33 mouse cellular contexts compared by ENCODE assay signal in genomic region chr6:68252730-68253129, GRCm38 (mm10).
"Had no signal": no experiment of that assay in that cellular context is flagged by ENCODE, and none has a peak within 500 bp of the region (broad histone marks: within the 10 kb centered on the region; RNA-seq: fewer than 3 reads in every experiment).

No protein-coding gene starts in this region.

- H3K4me2 ChIP-seq: heart, embryonic 11.5 days; heart, embryonic 13.5 days; heart, embryonic 15.5 days; hindbrain, embryonic 12.5 days; hindbrain, embryonic 13.5 days; hindbrain, embryonic 14.5 days; hindbrain, embryonic 15.5 days; intestine, embryonic 15.5 days; kidney, embryonic 15.5 days had no signal

- H3K4me3 ChIP-seq: heart, embryonic 10.5 days; heart, embryonic 13.5 days; heart, embryonic 15.5 days; hindbrain, embryonic 10.5 days; hindbrain, embryonic 12.5 days; hindbrain, embryonic 13.5 days; hindbrain, embryonic 15.5 days; intestine, embryonic 15.5 days; kidney, embryonic 15.5 days; layer of hippocampus, adult 2 months; left cerebral cortex, adult 2 months had no signal

- H3K4me1 ChIP-seq: heart, embryonic 10.5 days; heart, embryonic 13.5 days; heart, embryonic 15.5 days; hindbrain, embryonic 10.5 days; hindbrain, embryonic 12.5 days; hindbrain, embryonic 13.5 days; hindbrain, embryonic 15.5 days; intestine, embryonic 15.5 days; kidney, embryonic 15.5 days had no signal

- H3K27ac ChIP-seq: heart, embryonic 10.5 days; heart, embryonic 13.5 days; heart, embryonic 15.5 days; hindbrain, embryonic 10.5 days; hindbrain, embryonic 12.5 days; hindbrain, embryonic 13.5 days; hindbrain, embryonic 14.5 days; hindbrain, embryonic 15.5 days; hindbrain, postnatal 0 days; intestine, embryonic 15.5 days; kidney, embryonic 15.5 days; kidney, postnatal 0 days; layer of hippocampus, adult 2 months; left cerebral cortex, adult 2 months had no signal

- ATAC-seq: hindbrain, embryonic 16.5 days; hindbrain, postnatal 0 days; intestine, embryonic 15.5 days; intestine, embryonic 16.5 days; intestine, postnatal 0 days had no signal

- H3K27me3 ChIP-seq: heart, embryonic 13.5 days; heart, embryonic 15.5 days; hindbrain, embryonic 12.5 days; hindbrain, embryonic 13.5 days; hindbrain, embryonic 15.5 days; intestine, embryonic 15.5 days; kidney, embryonic 15.5 days had no signal

- DNase-seq: heart, postnatal 10 days; heart, postnatal 14 days; heart, postnatal 36 days; heart, postnatal 4 days; kidney, adult 11 months; kidney, adult 18-20 months; kidney, adult 2 months; kidney, adult 8-10 months; kidney, adult 9 months; kidney, postnatal 10 days; kidney, postnatal 14 days; kidney, postnatal 36 days; kidney, postnatal 4 days; layer of hippocampus, adult 9-11 months; layer of hippocampus, postnatal 36 days had no signal

- H3K9ac ChIP-seq: heart, embryonic 13.5 days; heart, embryonic 15.5 days; hindbrain, embryonic 12.5 days; hindbrain, embryonic 13.5 days; hindbrain, embryonic 14.5 days; hindbrain, embryonic 15.5 days; intestine, embryonic 15.5 days; kidney, embryonic 15.5 days had no signal

- H3K9me3 ChIP-seq: heart, embryonic 15.5 days; intestine, embryonic 15.5 days; kidney, embryonic 15.5 days had no signal

- H3K36me3 ChIP-seq: heart, embryonic 10.5 days; heart, embryonic 13.5 days; heart, embryonic 15.5 days; hindbrain, embryonic 10.5 days; hindbrain, embryonic 12.5 days; hindbrain, embryonic 13.5 days; hindbrain, embryonic 15.5 days; intestine, embryonic 15.5 days; kidney, embryonic 15.5 days had no signal
